Mouse (Mus musculus) megakaryocyte progenitor cell, adult 5-6 weeks (primary cell): Measurements from ENCODE around the gene Alkbh3. TPM values are rescaled to one million over a fixed set of nuclear protein-coding genes. Genes with fewer than 3 reads are reported as not detected.

Experiments used
- ATAC-seq: replicated peaks from 2 replicates; pipeline ENCODE4 v1.8.0; 2016; ENCODE audit warnings: mild to moderate bottlenecking, moderate TSS enrichment, inconsistent platforms; ENCODE audit not compliant: poor library complexity
- total RNA-seq, 2 experiments: library from RNA; stranded (forward) in 1 of 2; stranded (reverse) in 1 of 2; fragments of 157-497, 149-512 nt in 1 of 2; fragments of 200-1000 nt in 1 of 2; gene quantifications; 2 replicates each; pipeline versions ENCODE4 v1.2.3 to v1.2.4; 2015 to 2017

The Alkbh3 gene
- total RNA-seq, 2 experiments from 2014 or later: 25.2 to 101 TPM

DNA sequence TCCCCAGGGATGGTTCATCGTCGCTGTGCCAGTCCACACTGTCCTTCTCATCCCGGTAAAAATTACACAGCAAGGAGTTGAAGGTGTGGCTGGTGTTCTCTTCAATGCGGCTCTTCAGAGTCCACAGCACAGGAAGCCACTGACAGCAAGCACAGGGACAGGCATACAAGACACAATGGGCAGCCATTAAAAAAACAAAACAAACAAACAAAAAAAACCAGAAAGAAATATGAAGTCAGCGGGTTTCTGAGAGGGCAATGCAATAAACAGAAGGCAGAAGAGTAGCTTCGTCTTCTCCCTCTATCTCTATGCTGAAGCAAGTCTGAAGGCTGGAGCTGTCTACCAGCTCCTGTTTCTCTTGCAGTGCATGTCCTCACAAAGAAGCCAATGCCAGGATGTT lies 14.4 kb downstream of the Alkbh3 start, which contains the start of gene Gm27027:
Gene Gm27027 (minus strand): TSS at position 101 of the 400 bp plus-strand sequence.
- ATAC-seq: no peak

DNA sequence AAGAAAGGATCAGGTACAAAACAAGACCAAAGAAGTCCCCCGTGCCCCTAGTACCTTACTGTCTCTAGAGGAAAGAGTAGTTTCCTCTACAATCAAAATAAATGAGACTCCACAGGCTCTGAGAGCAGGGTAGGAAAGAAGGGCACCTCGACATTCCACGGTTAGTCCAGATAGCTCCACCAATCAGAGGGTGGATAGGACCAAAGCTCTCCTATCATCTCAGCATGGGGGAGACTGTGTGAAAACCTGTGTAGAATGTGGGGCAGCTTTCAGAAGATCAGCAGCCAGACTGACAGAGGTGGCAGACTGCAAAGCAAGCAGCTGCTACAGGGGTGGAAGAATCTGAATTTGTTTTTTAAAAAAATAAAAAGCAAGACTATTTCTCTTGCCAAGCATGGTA lies 17.8 kb downstream of the Alkbh3 start:
- no peak for ATAC-seq

GRCm38 (mm10) chr2:93992259-93992658 lies 18.3 kb downstream of the Alkbh3 start:
- ATAC-seq: no peak

DNA sequence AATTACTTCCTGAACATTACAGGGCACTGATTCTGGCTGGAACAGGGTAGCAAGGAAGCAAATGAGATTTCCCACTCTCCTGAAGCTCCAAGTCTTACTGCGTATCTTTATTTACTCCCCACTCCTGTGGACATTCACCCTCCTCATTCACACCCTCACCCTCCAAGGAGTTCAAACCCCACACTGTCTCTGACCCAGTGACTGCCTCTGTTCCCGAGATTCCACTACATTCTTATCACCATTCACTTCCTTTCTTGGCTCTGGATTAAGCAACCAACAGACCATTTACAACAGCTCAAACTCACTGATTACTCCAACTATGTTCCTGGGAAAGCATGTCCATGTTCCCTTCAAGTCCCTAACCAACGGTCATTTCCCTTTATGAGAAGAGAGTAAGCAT lies 19.3 kb downstream of the Alkbh3 start:
- no peak for ATAC-seq

- ATAC-seq: peak; percentile 85
Measured at GRCm38 (mm10) chr2:93988440-93988839, 22.2 kb downstream of the Alkbh3 start.

- no peak for ATAC-seq
Measured at GRCm38 (mm10) chr2:93982457-93983235, 28.0 kb downstream of the Alkbh3 start.

- ATAC-seq: no peak
Measured at GRCm38 (mm10) chr2:93979249-93980120, 31.1 kb downstream of the Alkbh3 start.

DNA sequence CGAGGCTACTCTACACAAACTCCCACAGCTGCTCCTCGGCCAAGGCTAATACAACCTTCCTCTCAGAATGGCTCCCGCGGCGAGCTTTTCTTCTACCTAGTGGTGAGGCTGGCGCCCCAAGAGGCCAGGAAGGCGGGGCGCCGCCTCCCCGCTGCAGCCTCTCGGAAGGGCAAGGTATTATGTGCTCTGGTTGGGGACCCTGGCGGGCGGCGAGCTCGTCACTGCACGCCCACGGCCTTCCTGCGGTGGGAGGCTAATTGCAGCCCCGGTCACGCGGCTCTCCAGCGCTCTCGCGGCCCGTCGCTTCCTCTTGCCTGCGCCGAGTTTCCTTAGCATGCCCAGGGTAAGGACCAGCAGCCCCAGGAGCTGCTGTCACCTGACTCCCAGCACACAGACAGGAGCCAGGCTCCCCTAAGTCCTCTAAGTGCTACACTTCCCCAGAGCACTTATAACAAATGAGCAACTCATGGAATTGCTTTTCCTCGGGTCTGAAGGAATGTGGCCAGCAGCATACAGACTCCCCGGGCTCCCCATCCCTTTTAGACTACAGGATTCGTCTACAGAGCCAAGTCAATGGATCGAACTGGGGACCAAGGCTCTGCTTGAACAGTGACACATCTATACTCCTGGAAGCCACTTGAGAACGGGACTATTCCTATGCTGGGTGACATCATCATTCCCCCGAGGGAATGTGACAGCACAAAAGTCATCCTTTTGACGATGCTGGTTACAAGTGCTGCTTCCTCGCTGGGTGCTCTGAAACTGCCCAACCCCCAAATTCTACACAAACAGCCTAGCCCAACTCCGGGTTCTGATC lies 34.0 kb downstream of the Alkbh3 start:
- ATAC-seq: peak; percentile 89

- no peak for ATAC-seq
Measured at GRCm38 (mm10) chr2:93975526-93976435, 34.8 kb downstream of the Alkbh3 start.

DNA sequence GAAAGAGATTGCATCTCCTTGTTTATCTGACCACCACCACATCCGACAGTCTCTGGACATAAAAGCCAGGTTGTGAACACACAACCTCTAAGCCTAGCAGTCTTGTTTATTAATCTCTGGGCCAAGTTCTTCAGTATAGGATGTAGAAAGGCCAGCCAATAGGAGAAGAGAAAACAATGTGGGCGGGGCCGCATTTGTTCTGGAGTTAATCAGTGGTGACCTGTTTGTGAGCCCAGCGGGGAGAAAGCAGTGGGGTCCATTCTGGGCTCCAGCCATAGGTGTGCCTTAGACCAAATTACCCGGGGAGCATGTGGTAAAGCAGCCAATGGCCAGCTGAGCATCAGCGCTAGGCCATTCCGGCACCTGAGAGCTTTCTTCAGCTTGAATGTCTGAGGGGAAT lies 35.6 kb downstream of the Alkbh3 start:
- no peak for ATAC-seq

GRCm38 (mm10) chr2:93971647-93972046 lies 39.0 kb downstream of the Alkbh3 start:
- ATAC-seq: no peak

- ATAC-seq: no peak
Measured at GRCm38 (mm10) chr2:93964494-93965160, 46.0 kb downstream of the Alkbh3 start.

DNA sequence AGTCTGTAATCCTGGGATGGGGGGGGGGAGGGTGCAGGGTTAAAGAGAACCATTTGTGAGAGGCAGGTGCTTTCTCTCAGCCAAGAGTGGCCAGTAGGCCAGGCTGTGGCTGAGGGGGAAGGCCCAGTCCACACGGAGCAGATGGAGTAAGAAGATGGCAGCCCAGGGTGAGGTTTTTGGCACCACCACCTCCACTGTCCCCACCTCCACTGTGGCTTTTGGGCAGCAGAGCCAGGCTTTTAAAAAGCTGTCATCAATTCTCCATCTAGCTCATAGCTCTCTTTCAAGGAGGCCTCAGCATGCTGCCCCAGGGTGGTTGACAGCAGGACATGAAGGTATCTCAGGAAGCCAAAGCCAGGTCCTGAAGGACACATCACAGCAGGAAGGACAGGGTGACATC lies 46.8 kb downstream of the Alkbh3 start:
- ATAC-seq: no peak

- ATAC-seq: no peak
Measured at GRCm38 (mm10) chr2:93961716-93962115, 48.9 kb downstream of the Alkbh3 start.

GRCm38 (mm10) chr2:93959346-93959745 lies 51.3 kb downstream of the Alkbh3 start:
- no peak for ATAC-seq

DNA sequence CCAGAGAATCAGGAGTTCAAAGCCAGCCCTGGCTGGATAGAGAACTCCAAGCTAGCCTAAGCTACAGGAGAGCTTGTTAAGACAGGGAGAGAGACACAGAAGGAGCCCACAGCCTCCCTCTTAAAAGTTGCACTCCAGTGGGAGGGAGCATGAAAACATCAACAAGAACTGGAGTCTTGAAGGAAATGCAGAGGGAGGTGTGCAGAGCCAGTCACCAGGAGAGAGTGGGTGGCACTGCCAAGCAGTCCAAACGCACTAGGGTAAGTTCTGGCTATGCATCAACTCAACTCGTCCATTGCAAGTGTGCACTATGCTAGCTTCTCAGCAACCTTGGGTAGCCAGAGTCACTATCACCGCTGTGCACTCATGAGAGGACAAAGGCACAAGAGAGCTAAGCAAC lies 52.4 kb downstream of the Alkbh3 start:
- no peak for ATAC-seq

GRCm38 (mm10) chr2:93957785-93958175 lies 52.8 kb downstream of the Alkbh3 start:
- no peak for ATAC-seq

DNA sequence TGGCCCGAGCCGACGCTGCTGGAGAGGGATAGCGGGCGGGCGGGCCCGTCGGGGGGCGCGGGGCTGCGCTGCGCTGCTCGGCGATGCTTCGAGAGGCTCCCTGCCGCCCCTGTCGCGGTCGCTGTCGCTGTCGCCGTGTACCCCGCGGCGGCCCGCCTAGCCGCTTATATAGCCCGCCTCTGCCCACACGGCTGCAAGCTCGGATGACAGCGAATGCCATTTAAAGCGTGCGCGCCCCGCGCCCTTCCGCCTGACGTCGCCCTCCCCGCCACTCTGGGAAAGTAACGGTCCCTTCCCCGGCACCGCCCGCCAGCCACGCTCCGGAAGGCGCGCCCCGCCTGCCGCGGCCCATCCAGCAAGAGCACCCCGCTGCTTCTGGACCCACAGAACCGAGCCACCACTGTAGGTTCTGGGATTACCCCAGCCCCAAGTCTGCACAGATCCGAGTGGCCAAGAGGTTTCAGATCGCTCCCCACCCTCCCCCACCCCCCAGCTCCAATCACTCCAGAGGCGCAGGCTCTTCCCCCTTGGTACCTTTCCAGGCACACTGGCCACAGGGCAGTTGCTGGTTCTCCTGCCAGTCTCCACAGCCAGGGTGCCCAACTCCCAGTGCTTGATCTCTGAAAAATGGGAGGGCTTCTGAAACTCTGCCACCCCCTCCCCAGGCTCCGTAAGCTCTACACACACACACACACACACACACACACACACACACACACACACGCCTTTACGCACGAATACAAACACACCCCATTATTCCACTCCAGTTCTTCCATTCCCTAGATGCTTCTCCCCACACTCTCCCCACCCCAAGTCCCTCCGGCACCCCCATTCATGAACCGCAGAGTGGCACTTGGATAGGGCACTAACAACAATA lies 53.5 kb downstream of the Alkbh3 start, which contains the start of gene Gm13889:
Gene Gm13889 (minus strand): TSS at position 294 of the 877 bp plus-strand sequence.
- ATAC-seq: peak; percentile 33; the same call in 1 of the 2 replicates
